Mouse (Mus musculus) ovary, postnatal 36 days (tissue): Measurements from ENCODE around the gene Crmp1.

ENCODE experiments used
- DNase-seq: peaks from one replicate; pipeline ENCODE4 v3.0.0; 2022; ENCODE audit warnings: low spot score, mixed read lengths

Gene Crmp1

DNA sequence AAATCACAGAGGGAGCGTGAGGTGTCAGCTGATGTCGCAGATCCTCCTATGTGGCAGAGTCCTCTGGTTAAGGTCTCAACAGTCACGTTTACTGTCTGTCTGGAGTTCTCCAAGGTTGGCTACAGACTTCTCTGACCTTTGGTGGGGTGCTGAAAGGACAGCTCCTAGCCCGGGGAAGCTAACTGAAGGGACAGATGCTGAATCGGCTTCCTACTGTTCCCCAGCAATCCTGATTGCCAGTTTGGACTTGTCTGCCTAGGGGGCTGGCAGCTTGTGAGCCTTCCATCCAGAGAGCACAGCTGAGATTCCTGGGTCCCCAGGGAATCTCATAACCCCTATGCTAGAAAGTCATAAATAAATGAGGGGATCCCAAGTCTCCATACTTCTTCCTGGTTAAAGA, 1.2 kb upstream of the Crmp1 start:
- peak; percentile 8 for DNase-seq

DNA sequence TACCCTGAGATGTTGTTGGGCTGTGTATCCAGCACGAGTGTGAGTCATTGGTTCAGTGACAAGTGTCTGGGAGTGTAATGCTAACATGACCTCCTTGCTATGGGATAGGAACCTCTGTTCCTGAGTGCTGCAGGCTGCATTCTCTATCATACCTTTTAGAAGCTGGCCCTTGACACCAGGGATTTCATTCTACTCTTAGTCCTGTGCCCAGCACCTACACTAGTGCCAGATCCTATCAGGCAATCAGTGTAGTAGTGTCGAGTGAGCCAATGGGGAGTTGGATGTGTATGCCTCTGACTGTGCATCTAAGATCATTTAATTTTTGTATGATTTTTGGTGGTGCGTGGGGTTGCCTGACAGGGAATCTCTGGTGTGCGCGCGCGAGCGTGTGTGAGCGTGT, 516 bp upstream of the Crmp1 start:
- no peak for DNase-seq

GRCm38 (mm10) chr5:37242360-37243168, 824 bp downstream of the Crmp1 start:
- no peak for DNase-seq

- DNase-seq: peak; percentile 62
These were observed 1.6 kb downstream of the Crmp1 start for GRCm38 (mm10) chr5:37243169-37243886.

DNA sequence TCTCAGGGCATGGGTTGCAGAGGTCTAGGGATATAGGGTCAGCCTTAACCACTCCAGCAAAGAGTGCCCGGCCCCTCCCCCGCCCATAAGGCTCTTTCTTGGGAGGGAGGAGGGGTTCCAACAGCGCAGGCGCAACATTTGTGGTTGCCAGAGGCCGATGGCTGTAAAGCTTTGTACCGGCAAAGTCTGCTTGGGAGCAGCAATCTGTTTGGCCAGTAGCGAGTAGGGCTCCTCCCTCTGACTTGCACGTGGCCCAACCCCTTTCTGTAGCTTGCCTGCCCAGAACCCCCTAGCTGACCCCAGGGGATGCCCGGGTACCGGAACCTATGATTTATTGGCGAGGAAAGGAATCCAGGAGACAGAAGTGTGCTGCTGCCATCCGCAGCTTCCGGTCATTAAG, 2.4 kb downstream of the Crmp1 start:
- DNase-seq: no peak

GRCm38 (mm10) chr5:37244666-37245242, 3.0 kb downstream of the Crmp1 start:
- no peak for DNase-seq

DNA sequence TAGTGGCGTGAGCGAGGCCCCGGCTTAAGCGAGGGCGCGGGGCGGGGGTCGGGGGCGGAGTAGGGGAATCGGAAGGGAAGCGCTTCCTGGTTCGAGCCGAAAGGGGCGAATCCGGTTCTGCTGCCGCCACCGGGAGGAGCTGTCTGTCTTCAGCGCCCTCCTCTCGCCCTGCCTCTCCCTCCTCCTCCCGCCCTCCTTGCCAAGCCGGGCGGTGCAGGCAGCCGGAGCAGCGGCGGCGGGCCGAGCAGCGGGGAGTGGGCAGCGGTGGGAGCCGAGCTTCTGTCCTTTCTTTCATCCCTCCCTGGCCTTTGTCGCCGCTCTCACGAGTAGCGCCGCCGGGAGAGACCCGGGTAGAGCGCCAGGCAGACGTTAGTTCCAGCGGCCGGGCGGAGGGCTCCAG, 3.9 kb downstream of the Crmp1 start:
- DNase-seq: peak; percentile 11

- no peak for DNase-seq
These were observed 4.6 kb downstream of the Crmp1 start for GRCm38 (mm10) chr5:37246138-37246910.

- no peak for DNase-seq
These were observed 5.7 kb downstream of the Crmp1 start for GRCm38 (mm10) chr5:37247456-37247855.

DNA sequence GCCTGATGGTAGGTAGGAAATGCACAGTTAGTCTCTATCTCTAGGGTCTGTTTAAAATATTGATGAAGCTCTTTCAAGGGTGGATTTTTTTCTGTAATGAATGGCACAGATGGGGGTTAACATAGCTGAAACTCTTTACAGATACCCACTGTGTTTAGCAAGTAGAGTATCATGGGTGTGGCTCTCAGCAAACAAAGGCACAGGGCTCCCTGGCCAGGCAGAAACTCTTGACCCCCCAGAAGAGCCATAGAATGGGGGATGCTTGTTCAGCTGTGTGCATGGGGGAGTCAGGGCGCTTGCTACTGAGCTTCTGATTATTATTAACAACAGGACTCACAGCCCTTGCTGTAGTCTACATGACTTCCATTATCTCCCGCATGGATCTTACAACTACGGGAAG, 7.1 kb downstream of the Crmp1 start:
- no peak for DNase-seq

DNA sequence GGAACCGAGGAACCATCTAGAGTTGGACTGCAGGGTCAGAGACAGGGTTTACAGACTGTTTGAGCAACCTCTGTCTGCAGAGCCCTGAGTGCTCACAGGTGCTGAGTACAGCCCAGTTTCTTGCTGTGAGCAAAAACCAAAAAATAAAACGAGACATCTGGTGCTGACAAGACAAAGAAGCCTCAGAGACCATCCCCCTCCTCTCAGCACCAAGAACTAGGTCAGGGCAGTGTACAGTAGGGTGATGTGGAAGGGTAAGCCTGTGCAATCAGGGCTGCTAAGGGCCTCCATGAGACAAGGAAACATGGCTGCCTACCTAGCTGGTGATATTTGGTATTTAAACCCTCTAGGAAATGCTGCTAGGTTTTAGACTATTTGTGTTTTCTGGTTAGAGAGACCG, 9.9 kb downstream of the Crmp1 start:
- DNase-seq: no peak

- DNase-seq: no peak
These were observed 10.5 kb downstream of the Crmp1 start for GRCm38 (mm10) chr5:37252101-37252804.

DNA sequence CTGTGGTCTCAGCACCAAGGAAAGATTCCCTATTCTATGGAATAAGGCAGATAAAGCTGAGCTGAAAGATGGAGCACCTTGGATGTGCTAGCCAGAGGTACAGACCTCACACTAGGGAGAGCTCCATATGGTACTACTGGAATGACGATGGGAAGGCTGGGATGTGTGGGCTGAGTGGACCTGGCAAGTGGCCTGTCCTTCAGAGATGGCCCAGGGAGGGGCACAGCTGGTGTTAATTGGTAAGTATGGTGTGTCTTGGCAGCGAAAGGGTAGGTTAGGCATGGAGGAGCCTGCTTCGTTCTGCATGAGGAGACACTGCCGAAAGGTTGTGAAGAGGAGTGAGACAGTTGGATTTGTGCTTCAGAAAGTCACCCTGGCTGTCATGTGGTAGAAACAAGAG, 12.8 kb downstream of the Crmp1 start:
- no peak for DNase-seq

GRCm38 (mm10) chr5:37256823-37257222, 15.1 kb downstream of the Crmp1 start:
- DNase-seq: no peak

DNA sequence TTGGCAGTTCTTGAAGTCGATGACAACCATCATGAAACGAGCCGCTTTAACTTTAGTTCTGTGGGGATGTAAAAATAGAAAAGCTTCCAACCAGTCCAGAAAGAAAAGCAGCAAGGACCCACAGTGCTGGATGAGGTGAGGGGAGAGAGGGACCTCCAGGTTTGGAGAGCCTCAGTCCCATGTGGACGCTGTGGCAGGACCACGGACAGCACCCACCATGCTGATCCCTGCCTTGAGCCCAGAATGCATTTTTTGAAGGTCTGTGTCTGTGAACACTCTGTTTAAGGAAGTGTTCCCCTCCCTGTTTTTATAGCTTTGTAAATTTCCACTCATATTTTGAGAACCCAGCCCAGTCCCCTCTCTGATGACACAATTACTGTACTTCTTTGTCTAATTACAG, 15.5 kb downstream of the Crmp1 start:
- DNase-seq: peak; percentile 36

DNA sequence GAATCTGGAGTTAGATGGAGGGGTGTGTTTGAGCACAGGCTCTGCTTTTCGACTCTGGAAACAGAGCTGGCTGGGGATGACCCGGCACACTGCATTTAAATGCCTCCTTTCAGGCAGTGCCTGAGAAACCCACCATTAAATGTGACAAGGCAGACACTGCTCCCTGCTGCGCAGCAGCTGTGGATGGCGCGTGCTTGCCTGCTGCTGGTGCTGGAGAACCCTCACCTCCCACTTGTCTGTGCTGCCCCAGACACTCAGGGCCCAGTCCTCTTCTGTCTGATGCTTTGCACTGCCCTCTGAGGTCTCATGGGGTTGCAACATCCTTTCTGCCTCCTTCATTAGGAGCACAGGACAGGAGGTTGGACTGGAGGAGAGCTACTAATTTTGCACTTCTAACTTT, 20.0 kb downstream of the Crmp1 start:
- no peak for DNase-seq

GRCm38 (mm10) chr5:37263816-37264215, 22.1 kb downstream of the Crmp1 start:
- no peak for DNase-seq

DNA sequence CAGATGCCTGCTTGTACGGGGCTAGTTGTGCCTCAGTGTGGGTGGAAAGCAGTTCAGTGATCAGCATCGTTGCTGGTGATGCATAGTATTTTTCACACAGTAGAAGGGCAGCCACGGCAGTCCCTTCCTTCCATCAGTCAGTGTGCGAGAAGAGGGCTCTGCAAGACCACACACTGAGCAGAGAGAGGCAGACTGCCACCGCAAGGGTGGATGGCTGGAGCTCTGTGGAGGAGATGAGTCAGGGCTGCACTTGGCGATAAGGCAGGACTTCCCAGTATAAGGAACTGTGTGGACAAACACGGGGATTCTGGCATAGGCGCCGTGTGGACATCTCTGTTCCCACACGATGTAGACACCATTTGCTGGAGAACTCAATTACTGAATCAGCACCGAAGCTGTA, 39.3 kb downstream of the Crmp1 start:
- no peak for DNase-seq

DNA sequence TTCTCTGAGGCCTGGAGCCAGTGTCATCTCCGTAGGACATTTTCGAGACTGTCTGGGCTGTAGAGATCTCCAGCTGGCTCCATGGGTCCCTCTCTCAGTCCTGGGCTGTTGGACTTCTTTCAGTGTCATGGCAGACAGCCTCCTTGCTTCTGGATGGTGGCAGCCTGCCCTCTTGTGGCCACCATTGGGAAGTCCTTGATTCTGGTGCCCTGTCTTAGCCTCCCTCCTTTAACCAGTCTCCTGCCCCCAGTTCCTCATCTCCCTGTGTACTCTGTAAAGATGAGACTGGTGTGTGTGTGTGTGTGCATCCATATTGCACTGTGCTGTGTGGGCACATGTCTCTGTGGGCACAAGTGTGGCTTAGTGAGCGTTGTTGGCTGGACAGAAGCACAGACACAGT, 46.6 kb downstream of the Crmp1 start:
- DNase-seq: peak; percentile 19

GRCm38 (mm10) chr5:37289236-37289635, 47.5 kb downstream of the Crmp1 start:
- DNase-seq: no peak

DNA sequence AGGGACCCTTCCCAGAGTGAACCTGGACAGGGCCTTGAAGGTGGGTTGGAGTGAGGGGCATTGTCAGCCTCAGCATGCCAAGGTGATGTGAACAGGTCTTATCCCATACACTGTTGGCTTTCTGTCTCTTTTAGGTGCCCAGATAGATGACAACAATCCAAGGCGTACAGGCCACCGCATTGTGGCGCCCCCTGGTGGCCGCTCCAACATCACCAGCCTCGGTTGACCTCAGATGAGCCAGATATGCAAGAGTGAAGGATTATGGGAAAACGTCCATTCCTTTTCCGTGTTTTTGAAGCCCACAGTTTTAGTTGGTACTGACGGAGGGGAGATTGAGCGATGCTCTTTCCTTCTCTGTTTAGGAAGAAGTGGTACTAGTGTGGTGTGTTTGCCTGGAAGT, 49.2 kb downstream of the Crmp1 start:
- no peak for DNase-seq

DNA sequence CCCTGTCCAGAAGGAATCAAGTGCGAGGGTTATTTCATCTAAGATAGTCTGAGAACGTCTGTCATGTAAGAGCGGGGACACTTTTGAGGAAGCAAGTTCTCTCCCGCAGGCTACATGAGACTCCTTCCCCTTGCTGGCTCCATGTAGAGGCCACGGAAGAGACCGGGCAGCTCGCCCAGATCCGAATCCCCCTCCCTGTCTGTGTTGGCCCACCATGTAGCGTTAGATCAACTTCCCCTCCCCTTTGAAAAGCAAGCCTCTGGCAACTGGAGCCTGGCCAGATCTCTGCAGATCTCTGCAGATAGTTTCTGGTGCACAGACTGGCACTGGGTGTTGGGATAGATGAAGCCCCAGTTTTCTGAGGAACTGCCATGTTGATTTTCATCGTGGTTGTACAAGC, 55.0 kb downstream of the Crmp1 start:
- DNase-seq: no peak
